Mouse (Mus musculus): Measurements from ENCODE around the gene Mettl27. TPM values are rescaled to one million over a fixed set of nuclear protein-coding genes. Genes with fewer than 3 reads are reported as not detected.

Mettl27 gene
- polyA plus RNA-seq (2012; ENCODE audit: low replicate concordance) = 6.5 and 12.7 TPM in 2 replicates

GRCm38 (mm10) chr5:134932179-134932902, at the start of gene Mettl27:
Gene Mettl27 (plus strand): TSS chr5:134932368.

GRCm38 (mm10) chr5:134906633-134907032, 25.5 kb upstream of the Mettl27 start, which contains the start of gene Tmem270:
Gene Tmem270 (minus strand): TSS chr5:134906733.

GRCm38 (mm10) chr5:134915311-134915710, 16.9 kb upstream of the Mettl27 start, which contains the start of gene Cldn13:
Gene Cldn13 (minus strand): TSS chr5:134915526.

GRCm38 (mm10) chr5:134946857-134947255, 14.7 kb downstream of the Mettl27 start, which contains the start of gene Cldn4:
Gene Cldn4 (minus strand): TSS chr5:134946934.

GRCm38 (mm10) chr5:134985633-134986297, 53.6 kb downstream of the Mettl27 start, which contains the start of gene Cldn3:
Gene Cldn3 (plus strand): TSS chr5:134986214.

Other genes starting within 250 kb of the Mettl27 start
- 36.6 and 81.7 TPM in 2 replicates for gene Limk1, start 243.8 kb upstream of the Mettl27 start, polyA plus RNA-seq (2012; ENCODE audit: low replicate concordance)
- 0.16 and 0.35 TPM in 2 replicates for gene Eln, start 185.0 kb upstream of the Mettl27 start, polyA plus RNA-seq (2012; ENCODE audit: low replicate concordance)
- 0.17 TPM in 1 of 2 replicates, not detected in the other for gene Tmem270, start 25.6 kb upstream of the Mettl27 start, polyA plus RNA-seq (2012; ENCODE audit: low replicate concordance)
- gene Cldn13, start 16.8 kb upstream of the Mettl27 start, polyA plus RNA-seq (2012; ENCODE audit: low replicate concordance) = 0.22 and 6.3 TPM in 2 replicates
- 0.14 and 0.28 TPM in 2 replicates for gene Cldn4, start 14.6 kb downstream of the Mettl27 start, polyA plus RNA-seq (2012; ENCODE audit: low replicate concordance)
- gene Cldn3, start 53.8 kb downstream of the Mettl27 start, polyA plus RNA-seq (2012; ENCODE audit: low replicate concordance) = 0.28 TPM in 1 of 2 replicates, not detected in the other
- gene Abhd11, start 76.8 kb downstream of the Mettl27 start, polyA plus RNA-seq (2012; ENCODE audit: low replicate concordance) = 30.3 and 38.4 TPM in 2 replicates
- gene Stx1a, start 91.1 kb downstream of the Mettl27 start, polyA plus RNA-seq (2012; ENCODE audit: low replicate concordance) = 11.2 and 13.3 TPM in 2 replicates
- 47.4 and 79.2 TPM in 2 replicates for gene Dnajc30, start 131.8 kb downstream of the Mettl27 start, polyA plus RNA-seq (2012; ENCODE audit: low replicate concordance)
- 79.7 and 101 TPM in 2 replicates for gene Bud23, start 132.6 kb downstream of the Mettl27 start, polyA plus RNA-seq (2012; ENCODE audit: low replicate concordance)
- gene Vps37d, start 145.9 kb downstream of the Mettl27 start, polyA plus RNA-seq (2012; ENCODE audit: low replicate concordance) = 0.68 and 2.2 TPM in 2 replicates
- gene Mlxipl, start 157.5 kb downstream of the Mettl27 start, polyA plus RNA-seq (2012; ENCODE audit: low replicate concordance) = 0.27 and 0.42 TPM in 2 replicates
- gene Tbl2, start 217.3 kb downstream of the Mettl27 start, polyA plus RNA-seq (2012; ENCODE audit: low replicate concordance) = 12.4 and 13.0 TPM in 2 replicates
- 75.1 and 83.6 TPM in 2 replicates for gene Bcl7b, start 235.9 kb downstream of the Mettl27 start, polyA plus RNA-seq (2012; ENCODE audit: low replicate concordance)